Mouse (Mus musculus) hindbrain, embryonic 11.5 days (tissue): ENCODE measurements at regions not wholly inside any gene's neighbourhood (a gene's known extent, or its start where the extent isn't known, plus 50 kb on each side); places are given as distances from the start of the nearest gene placed in this dataset.

Experiments
- ATAC-seq: fragments of 200-750 bp; cut with Nextera tagmentation; 2 replicates; pipeline ENCODE4 v1.8.0; 2017; ENCODE audit warnings: mild to moderate bottlenecking, moderate TSS enrichment, moderate library complexity; ENCODE audit not compliant: low FRiP score
- DNase-seq: peaks from one replicate; pipeline ENCODE4 v3.0.0-alpha.2; 2015; ENCODE audit warnings: low spot score
- H3K27ac ChIP-seq: fragments of 300-500 bp; sonication (generic); 2 replicates; pipeline ENCODE4 v1.5.1; 2014; ENCODE audit warnings: mild to moderate bottlenecking, low read depth, low read length
- H3K27me3 ChIP-seq: fragments of 300-500 bp; sonication (generic); 2 replicates; pipeline ENCODE4 v1.6.1; 2014; ENCODE audit warnings: mild to moderate bottlenecking, low read length, moderate library complexity, mixed read lengths; ENCODE audit not compliant: control insufficient read depth, insufficient read depth
- H3K36me3 ChIP-seq: fragments of 300-500 bp; sonication (generic); 2 replicates; pipeline ENCODE4 v1.6.1; 2014; ENCODE audit warnings: mild to moderate bottlenecking, low read length, moderate library complexity, mixed read lengths; ENCODE audit not compliant: control insufficient read depth, insufficient read depth
- H3K4me1 ChIP-seq: fragments of 300-500 bp; sonication (generic); replicated peaks from 2 replicates; pipeline ENCODE4 v1.6.1; 2014; ENCODE audit warnings: low read length, mixed read lengths; ENCODE audit not compliant: control insufficient read depth, insufficient read depth
- H3K4me2 ChIP-seq: fragments of 300-500 bp; sonication (generic); replicated peaks from 2 replicates; pipeline ENCODE4 v1.6.1; 2014; ENCODE audit warnings: mild to moderate bottlenecking, low read depth, low read length
- H3K4me3 ChIP-seq: fragments of 300-500 bp; sonication (generic); 2 replicates; pipeline ENCODE4 v1.5.1; 2014; ENCODE audit warnings: low read depth, low read length
- H3K9ac ChIP-seq: fragments of 300-500 bp; sonication (generic); 2 replicates; pipeline ENCODE4 v1.6.1; 2014; ENCODE audit warnings: low read depth, low read length
- H3K9me3 ChIP-seq: fragments of 300-500 bp; sonication (generic); 2 replicates; pipeline ENCODE4 v1.6.1; 2016; ENCODE audit warnings: low read length; ENCODE audit not compliant: control insufficient read depth
- WGBS: fragments of 180-500 bp; shearing (Covaris S2); extraction: QIAGEN DNeasy Blood & Tissue Kit; methylation state at CpG from one replicate; pipeline ENCODE4 v1.1.7; 2014; 5-methylcytosine and 5-hydroxymethylcytosine counted together

- H3K9me3 ChIP-seq = no peaks in the 10 kb centered on the region
- DNase-seq = no peak
- ATAC-seq = no peak
- H3K4me2 ChIP-seq = no peak overlapping the region
- H3K36me3 ChIP-seq = peaks cover 9% of the 10 kb centered on the region
- 92% methylated on average over 3 of the region's 3 CpGs for WGBS
- H3K4me1 ChIP-seq = no peaks in the 10 kb centered on the region
- H3K27me3 ChIP-seq = no peaks in the 10 kb centered on the region
- H3K27ac ChIP-seq = no peak overlapping the region
- no peak overlapping the region for H3K9ac ChIP-seq
- no peak overlapping the region for H3K4me3 ChIP-seq
Observed at GRCm38 (mm10) chr12:109713041-109713440, 112.9 kb upstream of the Rtl1 start.

DNA sequence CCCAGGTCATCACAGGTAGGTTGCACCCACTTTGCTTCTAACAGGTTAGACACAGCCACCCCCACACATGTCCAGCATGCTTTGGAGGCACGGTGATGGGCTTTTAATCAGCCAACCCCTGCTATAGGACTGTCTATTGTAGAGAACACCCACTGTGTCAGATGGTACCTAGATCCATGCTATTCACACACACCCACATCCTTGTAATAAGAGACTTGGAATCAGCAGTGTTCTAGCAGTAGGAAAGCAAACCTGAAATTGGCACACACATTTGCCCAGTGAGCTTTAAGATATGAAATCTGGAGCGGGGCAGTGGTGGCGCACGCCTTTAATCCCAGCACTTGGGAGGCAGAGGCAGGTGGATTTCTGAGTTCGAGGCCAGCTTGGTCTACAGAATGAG is 113.9 kb upstream of the Rtl1 start:
- Histone ChIP-seq H3K9me3 (no peaks in the 10 kb centered on the region), H3K36me3 (peaks cover 9% of the 10 kb centered on the region), H3K4me2 (no peak overlapping the region), H3K27me3 (no peaks in the 10 kb centered on the region), H3K4me1 (no peaks in the 10 kb centered on the region), H3K9ac (no peak overlapping the region), H3K4me3 (no peak overlapping the region), H3K27ac (no peak overlapping the region)
- ATAC-seq = no peak
- no peak for DNase-seq
- 95% methylated on average over 5 of the region's 5 CpGs for WGBS

GRCm38 (mm10) chr12:109716991-109717390 is 116.9 kb upstream of the Rtl1 start:
- H3K4me3 ChIP-seq = no peak overlapping the region
- no peak for ATAC-seq
- no peak for DNase-seq
- H3K27me3 ChIP-seq = no peaks in the 10 kb centered on the region
- no peak overlapping the region for H3K4me2 ChIP-seq
- H3K9ac ChIP-seq = no peak overlapping the region
- no peaks in the 10 kb centered on the region for H3K9me3 ChIP-seq
- H3K36me3 ChIP-seq = peaks cover 5% of the 10 kb centered on the region; the same call in 1 of the 2 replicates
- H3K4me1 ChIP-seq = no peaks in the 10 kb centered on the region
- 94% methylated on average over 20 of the region's 20 CpGs for WGBS
- H3K27ac ChIP-seq = no peak overlapping the region

- Histone ChIP-seq H3K27me3 (no peaks in the 10 kb centered on the region), H3K36me3 (peaks cover 3% of the 10 kb centered on the region; the same call in 1 of the 2 replicates), H3K4me2 (no peak overlapping the region), H3K9ac (no peak overlapping the region), H3K4me3 (no peak overlapping the region), H3K9me3 (no peaks in the 10 kb centered on the region), H3K27ac (no peak overlapping the region), H3K4me1 (no peaks in the 10 kb centered on the region)
- DNase-seq (no peak), ATAC-seq (no peak)
- 98% methylated on average over 9 of the region's 9 CpGs for WGBS
Observed at GRCm38 (mm10) chr12:109718036-109718435, 117.9 kb upstream of the Rtl1 start.

DNA sequence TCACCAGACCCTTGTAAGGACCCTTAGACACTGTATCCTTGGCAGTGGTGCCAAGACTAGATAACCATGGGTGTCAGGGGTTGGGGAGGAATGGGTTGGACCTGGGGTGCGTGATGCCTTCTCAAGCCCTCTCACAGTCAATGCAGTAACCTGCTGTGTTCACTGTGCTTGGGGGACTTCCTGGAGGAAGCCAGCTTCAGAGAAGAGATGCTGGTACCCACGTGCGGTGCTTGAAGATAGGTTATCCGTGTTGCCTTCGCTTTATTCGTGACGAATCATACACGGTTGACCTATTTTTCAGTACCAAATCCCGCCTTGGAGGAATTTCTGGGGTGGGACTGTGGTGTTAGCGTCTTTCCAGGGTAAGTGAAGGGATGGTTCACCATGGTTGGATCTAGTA is 138.1 kb upstream of the Rtl1 start:
- no peaks in the 10 kb centered on the region for H3K9me3 ChIP-seq
- no peak overlapping the region for H3K9ac ChIP-seq
- ATAC-seq (no peak), DNase-seq (no peak)
- no peak overlapping the region for H3K4me3 ChIP-seq
- 93% methylated on average over 10 of the region's 10 CpGs for WGBS
- 0 out of 2 replicates have a peak, but pooled peaks cover 3% of the 10 kb centered on the region for H3K36me3 ChIP-seq
- H3K27ac ChIP-seq = no peak overlapping the region
- no peak overlapping the region for H3K4me2 ChIP-seq
- no peaks in the 10 kb centered on the region for H3K27me3 ChIP-seq
- H3K4me1 ChIP-seq = no peaks in the 10 kb centered on the region

GRCm38 (mm10) chr12:109738911-109739310 is 138.8 kb upstream of the Rtl1 start:
- 95% methylated on average over 6 of the region's 6 CpGs for WGBS
- H3K27me3 ChIP-seq = no peaks in the 10 kb centered on the region
- no peak overlapping the region for H3K27ac ChIP-seq
- H3K36me3 ChIP-seq = 0 out of 2 replicates have a peak, but pooled peaks cover 3% of the 10 kb centered on the region
- H3K4me3 ChIP-seq = no peak overlapping the region
- DNase-seq (no peak), ATAC-seq (no peak)
- no peak overlapping the region for H3K4me2 ChIP-seq
- H3K9ac ChIP-seq = no peak overlapping the region
- no peaks in the 10 kb centered on the region for H3K9me3 ChIP-seq
- no peaks in the 10 kb centered on the region for H3K4me1 ChIP-seq

DNA sequence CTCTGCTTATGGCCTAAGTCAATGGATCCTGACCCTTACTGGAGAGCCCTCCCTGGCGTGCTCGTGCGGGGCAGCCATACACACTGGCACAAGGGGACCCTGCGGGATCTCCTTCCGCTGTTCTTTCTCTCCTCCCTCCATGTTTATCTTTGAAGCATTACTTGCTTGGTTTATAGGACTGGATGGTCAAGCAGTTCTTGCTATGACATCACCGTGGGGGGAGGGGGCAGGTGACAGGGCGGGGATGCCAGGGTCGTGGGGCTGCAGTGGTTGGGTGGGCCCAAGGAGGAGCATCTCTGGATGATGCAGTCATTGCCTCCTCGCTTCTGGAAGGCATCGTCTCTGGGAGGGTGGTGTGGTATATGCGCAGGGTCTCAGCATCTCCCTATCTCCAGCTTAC is 142.4 kb upstream of the Rtl1 start:
- no peaks in the 10 kb centered on the region for H3K9me3 ChIP-seq
- DNase-seq (no peak), ATAC-seq (no peak)
- no peak overlapping the region for H3K4me2 ChIP-seq
- H3K36me3 ChIP-seq = no peaks in the 10 kb centered on the region
- WGBS = 94% methylated on average over 11 of the region's 11 CpGs
- H3K9ac ChIP-seq = no peak overlapping the region
- no peak overlapping the region for H3K4me3 ChIP-seq
- H3K27me3 ChIP-seq = no peaks in the 10 kb centered on the region
- H3K27ac ChIP-seq = no peak overlapping the region
- no peaks in the 10 kb centered on the region; the same call in 1 of the 2 replicates for H3K4me1 ChIP-seq

DNA sequence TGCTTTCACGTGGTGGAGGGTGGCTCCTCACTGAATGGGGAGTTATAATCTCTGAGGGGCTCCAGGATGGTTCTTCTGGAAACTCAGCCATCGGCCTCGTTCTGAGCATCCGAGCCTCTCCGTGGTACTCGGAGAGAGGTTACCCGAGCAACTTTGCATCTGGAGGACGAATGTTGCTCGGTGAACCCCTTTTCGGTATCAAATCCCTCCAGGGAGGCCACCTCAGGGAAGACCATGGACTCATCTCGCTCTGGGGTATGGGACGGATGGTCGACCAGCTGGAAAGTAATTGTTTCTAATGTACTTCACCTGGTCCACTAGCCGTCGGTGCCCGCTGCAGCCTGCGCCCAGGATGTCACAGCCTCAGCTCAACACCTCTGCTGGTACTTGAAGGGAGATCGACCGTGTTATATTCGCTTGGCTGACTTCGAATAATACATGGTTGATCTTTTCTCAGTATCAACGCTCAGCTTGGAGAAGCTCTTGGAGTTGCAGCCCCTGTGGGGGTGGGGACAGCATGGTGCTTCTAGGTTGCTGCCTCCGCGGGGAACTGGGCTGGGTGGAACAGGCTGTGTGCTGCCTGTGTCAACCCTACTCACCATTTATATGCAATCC is 143.0 kb upstream of the Rtl1 start:
- Histone ChIP-seq H3K4me3 (no peak overlapping the region), H3K4me1 (peaks cover 2% of the 10 kb centered on the region; the same call in 1 of the 2 replicates), H3K9me3 (no peaks in the 10 kb centered on the region), H3K36me3 (no peaks in the 10 kb centered on the region), H3K4me2 (no peak overlapping the region), H3K27me3 (no peaks in the 10 kb centered on the region), H3K9ac (no peak overlapping the region), H3K27ac (no peak overlapping the region)
- DNase-seq = no peak
- ATAC-seq = no peak
- WGBS = 87% methylated on average over 24 of the region's 24 CpGs

- Histone ChIP-seq H3K9ac (no peak overlapping the region), H3K4me3 (no peak overlapping the region), H3K27ac (no peak overlapping the region), H3K27me3 (no peaks in the 10 kb centered on the region), H3K36me3 (no peaks in the 10 kb centered on the region), H3K4me1 (peaks cover 3% of the 10 kb centered on the region), H3K4me2 (no peak overlapping the region), H3K9me3 (no peaks in the 10 kb centered on the region)
- WGBS = 99% methylated on average over 4 of the region's 4 CpGs
- DNase-seq = no peak
- ATAC-seq = no peak
Observed at GRCm38 (mm10) chr12:109744186-109744585, 144.1 kb upstream of the Rtl1 start.
